Mouse (Mus musculus): Measurements from ENCODE around the gene Blnk. TPM values are rescaled to one million over a fixed set of nuclear protein-coding genes. Genes with fewer than 3 reads are reported as not detected.
A peak's percentile ranks its signal among the peaks of the same experiment; 100 is the strongest.

The Blnk gene
- polyA plus RNA-seq (2015; fragmentation: Nextera tagmentation; extraction: Ambion mirVana): 8.7 and 9.9 TPM in 2 replicates

DNA sequence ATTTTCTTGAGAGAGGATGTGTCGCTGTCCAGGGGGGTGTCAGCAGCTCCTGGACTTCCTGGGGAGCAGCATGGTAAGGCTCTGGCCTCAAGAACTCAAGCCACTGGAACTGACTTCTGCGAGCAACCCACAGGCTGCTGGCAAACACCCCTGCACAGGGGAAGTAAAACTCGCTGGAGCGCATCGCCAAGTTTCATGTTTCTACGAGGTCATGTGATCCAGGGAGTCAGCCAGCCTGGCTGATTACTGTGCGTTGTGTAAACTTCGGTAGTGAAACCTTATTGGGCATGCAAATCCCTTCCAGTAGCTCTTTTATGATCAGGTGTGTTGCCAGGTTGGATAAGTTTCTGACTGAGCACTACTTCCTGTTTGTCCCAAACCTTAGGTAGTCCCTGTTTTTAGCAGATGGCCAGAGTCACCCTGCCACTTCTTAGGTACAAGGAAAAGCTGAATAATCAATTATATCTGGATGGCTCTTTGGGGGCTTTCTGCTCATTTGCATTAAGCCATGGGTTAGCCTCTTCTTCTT is at the start of gene Blnk:
TSS of gene Blnk (minus strand) at position 479 of the 529 bp plus-strand sequence.
- ATAC-seq (ENCODE audit: low FRiP score, low TSS enrichment) (peak; percentile 87), DNase-seq (ENCODE audit: low spot score) (peak; percentile 79)
- Histone ChIP-seq H3K4me2 (replicated peaks; ENCODE audit: low read depth) (no peak within 1 kb of the TSS; the same call in 1 of the 2 replicates), H3K27me3 (ENCODE audit: control insufficient read depth, insufficient read depth, low read length) (no peaks in the 10 kb centered on the region), H3K36me3 (ENCODE audit: control insufficient read depth, insufficient read depth, low read length) (no peaks in the 10 kb centered on the region), H3K9me3 (ENCODE audit: control insufficient read depth, low read length) (no peaks in the 10 kb centered on the region), H3K9ac (ENCODE audit: low read length) (no peak within 1 kb of the TSS), H3K4me3 (ENCODE audit: low read depth, low read length) (no peak within 1 kb of the TSS), H3K4me1 (replicated peaks; ENCODE audit: control insufficient read depth, insufficient read depth) (no peaks in the 10 kb centered on the region), H3K27ac (replicated peaks) (0 out of 2 replicates have a peak within 1 kb of the TSS, but pooled peaks have one; percentile 5)
- 24% methylated on average over 8 of the region's 8 CpGs for WGBS
- TF ChIP-seq CTCF (IDR thresholded peaks at IDR 0.05; ENCODE audit: low read depth): no peak
- TF ChIP-seq EP300 (optimal IDR thresholded peaks at IDR 0.05): no peak

DNA sequence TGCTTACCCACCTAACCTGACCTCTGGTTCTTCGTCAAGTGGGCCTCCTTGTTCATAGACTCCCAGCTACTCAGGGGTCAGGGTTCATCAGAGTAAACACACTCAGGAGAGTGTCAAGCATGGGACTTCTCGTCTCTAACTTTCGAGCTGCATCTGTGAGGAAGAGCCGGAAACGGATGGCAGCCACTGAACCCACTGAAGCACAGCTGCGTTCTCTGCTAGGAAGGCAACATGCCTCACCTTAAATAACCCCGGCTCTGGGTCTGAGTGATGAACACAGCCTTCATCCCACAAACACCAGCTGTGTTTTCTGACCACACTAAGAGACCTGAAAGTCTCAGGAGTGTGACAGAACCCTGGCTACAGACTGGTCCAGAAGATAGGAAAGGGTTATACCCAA is 44.8 kb upstream of the Blnk start:
- Histone ChIP-seq H3K9ac (ENCODE audit: low read length) (no peak overlapping the region), H3K4me1 (replicated peaks; ENCODE audit: control insufficient read depth, insufficient read depth) (no peaks in the 10 kb centered on the region), H3K27ac (replicated peaks) (no peak overlapping the region), H3K36me3 (ENCODE audit: control insufficient read depth, insufficient read depth, low read length) (no peaks in the 10 kb centered on the region), H3K4me2 (replicated peaks; ENCODE audit: low read depth) (no peak overlapping the region), H3K9me3 (ENCODE audit: control insufficient read depth, low read length) (no peaks in the 10 kb centered on the region), H3K27me3 (ENCODE audit: control insufficient read depth, insufficient read depth, low read length) (no peaks in the 10 kb centered on the region), H3K4me3 (ENCODE audit: low read depth, low read length) (no peak overlapping the region)
- WGBS: 67% methylated on average over 7 of the region's 7 CpGs
- no peak for DNase-seq (ENCODE audit: low spot score)
- no peak for ATAC-seq (ENCODE audit: low FRiP score, low TSS enrichment)
- no peak for TF ChIP-seq EP300 (optimal IDR thresholded peaks at IDR 0.05)
- TF ChIP-seq CTCF (IDR thresholded peaks at IDR 0.05; ENCODE audit: low read depth): no peak

DNA sequence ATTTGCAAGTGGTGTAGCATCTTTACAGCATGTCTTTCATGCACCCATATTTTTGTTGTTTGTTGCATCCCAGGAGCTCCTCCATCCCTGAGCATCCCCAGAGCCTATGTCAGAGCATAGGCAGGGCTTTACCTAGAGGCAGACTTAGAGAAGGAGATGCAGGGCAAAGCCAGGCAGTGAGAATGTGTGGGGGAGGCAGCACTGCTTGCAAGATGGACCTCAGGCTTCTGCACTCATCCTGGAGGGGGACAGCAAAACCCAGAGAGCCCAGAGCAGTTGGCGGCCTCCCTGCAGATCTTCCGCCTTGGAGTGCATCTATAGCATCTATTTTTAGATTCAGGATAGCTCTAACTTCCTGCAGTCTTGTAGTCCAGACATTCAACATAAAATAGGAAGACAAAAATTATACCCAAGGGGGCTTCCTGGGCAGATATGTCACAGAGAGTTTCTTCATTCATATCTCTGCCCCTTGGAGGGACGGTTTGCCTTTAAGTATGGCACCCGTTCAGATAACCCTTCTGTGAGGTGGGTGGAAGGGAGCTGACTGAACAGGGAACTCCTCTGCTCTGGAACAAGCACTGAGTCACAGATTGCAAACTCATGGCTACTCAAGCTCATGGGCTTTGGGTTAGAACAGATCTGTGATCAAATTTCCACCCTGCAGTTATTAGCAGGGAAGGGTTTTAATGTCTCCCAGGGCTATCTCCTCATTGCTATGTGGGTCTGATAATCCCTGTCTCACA is 41.6 kb upstream of the Blnk start:
- DNase-seq (ENCODE audit: low spot score) (no peak), ATAC-seq (ENCODE audit: low FRiP score, low TSS enrichment) (no peak)
- H3K27ac ChIP-seq (replicated peaks): no peak overlapping the region
- TF ChIP-seq CTCF (IDR thresholded peaks at IDR 0.05; ENCODE audit: low read depth) (no peak), EP300 (optimal IDR thresholded peaks at IDR 0.05) (no peak)
- no peak overlapping the region for H3K9ac ChIP-seq (ENCODE audit: low read length)
- no peak overlapping the region for H3K4me2 ChIP-seq (replicated peaks; ENCODE audit: low read depth)
- H3K4me3 ChIP-seq (ENCODE audit: low read depth, low read length): no peak overlapping the region
- no peaks in the 10 kb centered on the region for H3K9me3 ChIP-seq (ENCODE audit: control insufficient read depth, low read length)
- H3K4me1 ChIP-seq (replicated peaks; ENCODE audit: control insufficient read depth, insufficient read depth): no peaks in the 10 kb centered on the region
- H3K27me3 ChIP-seq (ENCODE audit: control insufficient read depth, insufficient read depth, low read length): no peaks in the 10 kb centered on the region
- 63% methylated on average over 4 of the region's 4 CpGs for WGBS
- H3K36me3 ChIP-seq (ENCODE audit: control insufficient read depth, insufficient read depth, low read length): no peaks in the 10 kb centered on the region

DNA sequence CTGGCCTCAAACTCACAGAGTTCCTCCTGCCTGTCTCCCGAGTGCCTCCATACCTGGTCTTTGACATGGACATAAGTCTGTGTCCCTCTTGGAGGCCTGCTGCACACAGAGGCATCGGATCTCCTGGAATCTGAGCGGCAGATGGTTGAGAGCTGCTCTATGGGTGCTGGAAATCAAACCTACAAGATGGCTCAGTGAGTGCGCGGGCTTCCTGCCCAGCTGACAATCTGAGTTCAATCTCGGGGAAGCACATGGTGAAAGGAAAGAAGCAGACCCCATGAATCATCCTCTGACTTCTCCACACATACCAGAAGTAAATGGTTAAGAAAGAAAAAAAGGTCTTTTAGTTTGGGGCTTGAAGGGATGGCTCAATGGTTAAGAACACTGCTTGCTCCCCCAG is 37.5 kb upstream of the Blnk start:
- TF ChIP-seq EP300 (optimal IDR thresholded peaks at IDR 0.05) (no peak), CTCF (IDR thresholded peaks at IDR 0.05; ENCODE audit: low read depth) (no peak)
- no peak for ATAC-seq (ENCODE audit: low FRiP score, low TSS enrichment)
- Histone ChIP-seq H3K36me3 (ENCODE audit: control insufficient read depth, insufficient read depth, low read length) (no peaks in the 10 kb centered on the region), H3K9ac (ENCODE audit: low read length) (no peak overlapping the region), H3K4me2 (replicated peaks; ENCODE audit: low read depth) (no peak overlapping the region), H3K27ac (replicated peaks) (no peak overlapping the region), H3K4me3 (ENCODE audit: low read depth, low read length) (no peak overlapping the region), H3K9me3 (ENCODE audit: control insufficient read depth, low read length) (no peaks in the 10 kb centered on the region), H3K4me1 (replicated peaks; ENCODE audit: control insufficient read depth, insufficient read depth) (no peaks in the 10 kb centered on the region), H3K27me3 (ENCODE audit: control insufficient read depth, insufficient read depth, low read length) (no peaks in the 10 kb centered on the region)
- no peak for DNase-seq (ENCODE audit: low spot score)
- 67% methylated on average over 6 of the region's 6 CpGs for WGBS

DNA sequence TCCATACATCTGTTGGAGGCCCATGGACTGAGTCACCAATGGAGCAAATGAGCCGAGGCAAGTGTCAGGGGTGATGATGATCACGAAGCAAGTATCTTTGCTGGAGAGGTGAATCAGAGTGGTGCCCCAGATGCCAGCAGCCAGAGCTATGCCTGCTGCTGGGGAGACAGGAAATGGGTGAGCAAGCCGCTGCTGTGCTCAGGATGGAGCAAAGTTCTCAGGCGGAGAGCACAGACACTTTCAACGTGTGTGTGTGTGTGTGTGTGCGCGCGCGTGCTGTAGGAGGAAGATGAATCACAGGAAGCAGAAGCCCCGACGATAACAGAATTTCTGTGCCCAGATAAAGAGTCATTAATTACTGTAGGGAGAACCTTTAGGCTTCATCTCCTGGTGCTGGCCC is 36.7 kb upstream of the Blnk start:
- 60% methylated on average over 11 of the region's 11 CpGs for WGBS
- Histone ChIP-seq H3K4me1 (replicated peaks; ENCODE audit: control insufficient read depth, insufficient read depth) (no peaks in the 10 kb centered on the region), H3K4me2 (replicated peaks; ENCODE audit: low read depth) (no peak overlapping the region), H3K27ac (replicated peaks) (no peak overlapping the region), H3K36me3 (ENCODE audit: control insufficient read depth, insufficient read depth, low read length) (no peaks in the 10 kb centered on the region), H3K4me3 (ENCODE audit: low read depth, low read length) (no peak overlapping the region), H3K9me3 (ENCODE audit: control insufficient read depth, low read length) (no peaks in the 10 kb centered on the region), H3K27me3 (ENCODE audit: control insufficient read depth, insufficient read depth, low read length) (no peaks in the 10 kb centered on the region), H3K9ac (ENCODE audit: low read length) (no peak overlapping the region)
- TF ChIP-seq EP300 (optimal IDR thresholded peaks at IDR 0.05) (no peak), CTCF (IDR thresholded peaks at IDR 0.05; ENCODE audit: low read depth) (no peak)
- ATAC-seq (ENCODE audit: low FRiP score, low TSS enrichment): no peak
- DNase-seq (ENCODE audit: low spot score): no peak

DNA sequence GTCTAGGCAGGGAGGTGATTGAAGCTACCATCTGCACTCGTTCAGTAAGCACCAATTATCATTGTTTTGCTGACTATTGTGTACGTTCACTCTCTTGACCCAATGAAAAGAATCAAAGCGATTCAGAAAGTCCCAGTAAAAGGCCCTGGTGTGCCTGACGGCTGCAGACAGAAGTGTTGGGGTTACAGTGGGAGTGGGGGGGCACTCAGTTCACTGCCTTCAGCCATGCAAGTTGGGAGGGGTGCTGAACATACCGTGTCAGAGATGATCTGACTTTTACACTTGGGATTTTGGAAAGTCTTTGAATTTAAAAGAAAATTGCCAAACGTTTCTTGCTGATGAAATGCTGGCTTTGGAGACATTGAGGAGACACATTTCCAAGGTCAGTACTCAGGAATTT is 35.8 kb upstream of the Blnk start:
- ATAC-seq (ENCODE audit: low FRiP score, low TSS enrichment) (no peak), DNase-seq (ENCODE audit: low spot score) (no peak)
- no peak overlapping the region for H3K27ac ChIP-seq (replicated peaks)
- H3K4me3 ChIP-seq (ENCODE audit: low read depth, low read length): no peak overlapping the region
- no peaks in the 10 kb centered on the region for H3K36me3 ChIP-seq (ENCODE audit: control insufficient read depth, insufficient read depth, low read length)
- no peaks in the 10 kb centered on the region for H3K27me3 ChIP-seq (ENCODE audit: control insufficient read depth, insufficient read depth, low read length)
- no peak for TF ChIP-seq EP300 (optimal IDR thresholded peaks at IDR 0.05)
- no peak for TF ChIP-seq CTCF (IDR thresholded peaks at IDR 0.05; ENCODE audit: low read depth)
- 68% methylated on average over 6 of the region's 6 CpGs for WGBS
- H3K4me1 ChIP-seq (replicated peaks; ENCODE audit: control insufficient read depth, insufficient read depth): no peaks in the 10 kb centered on the region
- H3K4me2 ChIP-seq (replicated peaks; ENCODE audit: low read depth): no peak overlapping the region
- H3K9ac ChIP-seq (ENCODE audit: low read length): no peak overlapping the region
- H3K9me3 ChIP-seq (ENCODE audit: control insufficient read depth, low read length): no peaks in the 10 kb centered on the region
